Mouse (Mus musculus) MN1 (cell line): ENCODE measurements around the gene Cntn5.

ENCODE experiments used
- DNase-seq: peaks from one replicate; pipeline ENCODE4 v3.0.0-alpha.2; 2016; ENCODE audit warnings: low spot score

Gene Cntn5

GRCm38 (mm10) chr9:9937444-9938436 lies 966.8 kb downstream of the Cntn5 start:
- DNase-seq = no peak

GRCm38 (mm10) chr9:9920580-9920979 lies 984.0 kb downstream of the Cntn5 start:
- DNase-seq = no peak

GRCm38 (mm10) chr9:9899070-9899469 lies 1005.5 kb downstream of the Cntn5 start:
- DNase-seq = no peak

- DNase-seq = no peak
Observed at GRCm38 (mm10) chr9:9886210-9886609, 1018.4 kb downstream of the Cntn5 start.

- no peak for DNase-seq
Observed at GRCm38 (mm10) chr9:9882779-9883383, 1021.7 kb downstream of the Cntn5 start.

- DNase-seq = no peak
Observed at GRCm38 (mm10) chr9:9872112-9873035, 1032.2 kb downstream of the Cntn5 start.

GRCm38 (mm10) chr9:9860631-9861030 lies 1043.9 kb downstream of the Cntn5 start:
- no peak for DNase-seq

- DNase-seq = no peak
Observed at GRCm38 (mm10) chr9:9859323-9859722, 1045.3 kb downstream of the Cntn5 start.

GRCm38 (mm10) chr9:9854791-9855190 lies 1049.8 kb downstream of the Cntn5 start:
- DNase-seq = no peak

GRCm38 (mm10) chr9:9830231-9830630 lies 1074.3 kb downstream of the Cntn5 start:
- no peak for DNase-seq

GRCm38 (mm10) chr9:9819963-9820362 lies 1084.6 kb downstream of the Cntn5 start:
- DNase-seq = no peak

- DNase-seq = no peak
Observed at GRCm38 (mm10) chr9:9817477-9817876, 1087.1 kb downstream of the Cntn5 start.

GRCm38 (mm10) chr9:9799546-9799945 lies 1105.0 kb downstream of the Cntn5 start:
- no peak for DNase-seq

GRCm38 (mm10) chr9:9783680-9784079 lies 1120.9 kb downstream of the Cntn5 start:
- DNase-seq = no peak

GRCm38 (mm10) chr9:9781157-9781884 lies 1123.3 kb downstream of the Cntn5 start:
- no peak for DNase-seq

GRCm38 (mm10) chr9:9779646-9780045 lies 1124.9 kb downstream of the Cntn5 start:
- DNase-seq = no peak

GRCm38 (mm10) chr9:9770777-9771176 lies 1133.8 kb downstream of the Cntn5 start:
- DNase-seq = no peak

- DNase-seq = no peak
Observed at GRCm38 (mm10) chr9:9769659-9770058, 1134.9 kb downstream of the Cntn5 start.

- no peak for DNase-seq
Observed at GRCm38 (mm10) chr9:9718145-9718544, 1186.4 kb downstream of the Cntn5 start.

GRCm38 (mm10) chr9:9708671-9709070 lies 1195.9 kb downstream of the Cntn5 start:
- DNase-seq = no peak

GRCm38 (mm10) chr9:9707766-9708165 lies 1196.8 kb downstream of the Cntn5 start:
- DNase-seq = no peak
